Mouse (Mus musculus): ENCODE data around the gene Zswim5. TPM values are rescaled to one million over a fixed set of nuclear protein-coding genes. Genes with fewer than 3 reads are reported as not detected.
A peak's percentile ranks its signal among the peaks of the same experiment; 100 is the strongest.

The Zswim5 gene
- polyA plus RNA-seq, 1 experiment from 2014 or later: 1.6 TPM

DNA sequence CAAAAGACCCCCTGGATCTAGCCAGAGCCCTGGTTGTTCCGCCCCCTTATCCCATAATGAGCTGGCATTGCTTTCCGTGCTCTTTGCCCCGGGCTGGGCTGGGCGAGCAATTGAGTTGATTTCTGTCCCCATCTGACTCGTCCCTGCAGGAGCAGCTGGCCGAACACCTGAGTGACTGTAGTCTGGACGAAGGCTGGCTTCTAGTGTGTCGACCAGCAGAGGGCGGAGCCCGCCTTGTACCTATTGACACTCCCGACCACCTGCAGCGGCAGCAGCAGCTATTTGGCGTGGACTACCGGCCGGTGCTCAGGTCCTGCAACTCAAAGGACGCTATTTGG, 118.6 kb downstream of the Zswim5 start:
- Histone ChIP-seq H3K4me2 (replicated peaks; ENCODE audit: low read depth, low read length) (peak overlapping the region; percentile 98), H3K9me3 (ENCODE audit: low read length) (no peaks in the 10 kb centered on the region), H3K27me3 (ENCODE audit: insufficient read depth, low read length) (no peaks in the 10 kb centered on the region), H3K4me1 (ENCODE audit: insufficient read depth, low read length) (peaks cover 23% of the 10 kb centered on the region), H3K36me3 (ENCODE audit: insufficient read depth, low read length) (peaks cover 12% of the 10 kb centered on the region; the same call in 1 of the 2 replicates), H3K9ac (replicated peaks; ENCODE audit: low read length) (peak overlapping the region; percentile 83), H3K4me3 (ENCODE audit: low read length) (peak overlapping the region; percentile 89), H3K27ac (ENCODE audit: low read length) (peak overlapping the region; percentile 75)
- peak; percentile 28 for ATAC-seq (ENCODE audit: low FRiP score, low TSS enrichment)
- 0% methylated on average over 16 of the region's 16 CpGs for WGBS

DNA sequence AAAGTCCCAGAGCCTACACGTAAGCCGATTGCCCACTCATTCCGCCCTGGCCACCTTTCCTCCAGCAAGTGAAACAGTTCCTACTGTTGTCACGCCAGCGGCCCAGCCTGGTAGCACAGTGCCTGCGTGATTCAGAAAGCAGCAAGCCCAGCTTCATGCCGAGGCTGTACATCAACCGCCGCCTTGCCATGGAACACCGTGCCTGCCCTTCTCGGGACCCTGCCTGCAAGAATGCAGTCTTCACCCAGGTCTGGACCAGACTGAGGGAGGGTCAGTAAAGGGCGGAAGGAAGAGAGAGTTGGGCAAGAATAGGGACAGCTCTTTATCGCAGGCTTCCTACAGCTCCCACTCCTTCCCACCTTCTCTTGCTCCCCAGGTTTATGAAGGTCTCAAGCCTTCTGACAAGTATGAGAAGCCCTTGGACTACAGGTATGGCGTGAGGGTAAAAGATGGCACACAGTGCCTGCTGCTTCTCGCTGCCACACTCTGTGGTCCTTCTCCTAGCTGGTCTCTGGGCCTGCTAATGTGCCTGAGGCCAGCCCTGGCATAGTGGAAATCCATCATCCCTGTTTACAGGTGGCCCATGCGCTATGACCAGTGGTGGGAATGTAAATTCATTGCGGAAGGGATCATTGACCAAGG, 122.5 kb downstream of the Zswim5 start:
- Histone ChIP-seq H3K9ac (replicated peaks; ENCODE audit: low read length) (no peak overlapping the region), H3K9me3 (ENCODE audit: low read length) (no peaks in the 10 kb centered on the region), H3K36me3 (ENCODE audit: insufficient read depth, low read length) (peaks cover 18% of the 10 kb centered on the region; the same call in 1 of the 2 replicates), H3K4me1 (ENCODE audit: insufficient read depth, low read length) (peaks cover 12% of the 10 kb centered on the region), H3K4me3 (ENCODE audit: low read length) (no peak overlapping the region), H3K27ac (ENCODE audit: low read length) (no peak overlapping the region), H3K27me3 (ENCODE audit: insufficient read depth, low read length) (no peaks in the 10 kb centered on the region), H3K4me2 (replicated peaks; ENCODE audit: low read depth, low read length) (no peak overlapping the region)
- 92% methylated on average over 17 of the region's 17 CpGs for WGBS
- no peak for ATAC-seq (ENCODE audit: low FRiP score, low TSS enrichment)

DNA sequence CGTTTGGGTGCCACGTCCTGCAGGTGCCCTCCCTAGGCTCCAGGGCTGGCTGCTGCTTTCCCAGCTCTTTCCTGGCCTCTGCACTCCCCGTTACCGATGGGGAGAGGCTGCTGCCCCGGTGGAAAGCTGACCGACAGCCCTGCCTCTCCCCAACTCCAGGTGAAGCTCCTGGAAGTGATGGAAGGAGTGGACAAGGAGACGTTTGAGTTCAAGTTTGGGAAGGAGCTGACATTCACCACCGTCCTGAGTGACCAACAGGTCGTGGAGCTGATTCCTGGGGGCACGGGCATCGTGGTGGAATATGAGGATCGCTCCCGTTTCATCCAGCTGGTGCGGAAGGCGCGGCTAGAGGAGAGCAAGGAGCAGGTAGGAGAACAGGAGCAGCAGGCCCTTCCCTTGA, 124.8 kb downstream of the Zswim5 start:
- Histone ChIP-seq H3K27me3 (ENCODE audit: insufficient read depth, low read length) (no peaks in the 10 kb centered on the region), H3K4me1 (ENCODE audit: insufficient read depth, low read length) (no peaks in the 10 kb centered on the region), H3K36me3 (ENCODE audit: insufficient read depth, low read length) (peaks cover 18% of the 10 kb centered on the region; the same call in 1 of the 2 replicates), H3K9ac (replicated peaks; ENCODE audit: low read length) (no peak overlapping the region), H3K27ac (ENCODE audit: low read length) (no peak overlapping the region), H3K9me3 (ENCODE audit: low read length) (no peaks in the 10 kb centered on the region), H3K4me2 (replicated peaks; ENCODE audit: low read depth, low read length) (no peak overlapping the region), H3K4me3 (ENCODE audit: low read length) (no peak overlapping the region)
- 93% methylated on average over 16 of the region's 16 CpGs for WGBS
- ATAC-seq (ENCODE audit: low FRiP score, low TSS enrichment): no peak

DNA sequence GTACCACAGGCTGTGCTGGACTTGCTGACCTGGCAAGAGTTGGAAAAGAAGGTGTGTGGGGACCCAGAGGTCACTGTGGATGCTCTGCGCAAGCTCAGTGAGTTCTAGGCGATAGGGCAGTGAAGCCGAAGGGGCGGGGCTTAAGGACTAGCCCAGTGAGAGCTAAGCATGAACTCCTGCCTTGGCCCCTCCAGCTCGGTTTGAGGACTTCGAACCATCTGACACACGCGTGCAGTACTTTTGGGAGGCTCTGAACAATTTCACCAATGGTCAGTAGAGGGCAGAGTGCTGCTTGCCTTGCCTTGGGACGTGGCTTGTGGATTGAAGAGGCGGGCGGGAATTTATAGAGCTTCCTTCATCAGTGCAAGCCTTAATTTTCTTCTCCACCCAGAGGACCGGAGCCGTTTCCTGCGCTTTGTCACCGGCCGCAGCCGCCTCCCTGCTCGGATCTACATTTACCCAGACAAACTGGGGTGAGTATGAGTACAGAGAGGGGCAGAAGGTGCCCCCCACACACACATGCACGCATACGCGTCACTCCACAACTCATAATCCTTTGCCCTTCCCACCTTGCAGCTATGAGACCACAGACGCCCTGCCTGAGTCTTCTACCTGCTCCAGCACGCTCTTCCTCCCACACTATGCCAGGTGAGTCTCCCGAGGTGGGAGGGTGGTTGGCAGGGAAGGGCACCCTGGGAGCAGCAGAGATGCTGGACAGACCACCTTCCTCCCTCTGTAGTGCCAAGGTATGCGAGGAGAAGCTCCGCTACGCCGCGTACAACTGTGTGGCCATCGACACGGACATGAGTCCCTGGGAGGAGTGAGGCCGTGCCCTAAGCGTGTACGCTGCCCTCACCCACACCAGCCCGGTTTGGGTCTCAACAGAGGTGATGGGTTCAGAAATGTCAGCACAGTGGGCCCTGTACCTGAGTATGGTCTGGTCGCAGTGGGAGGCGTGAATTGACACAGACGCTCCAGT, 125.7 kb downstream of the Zswim5 start:
- WGBS: 53% methylated on average over 38 of the region's 38 CpGs
- no peak overlapping the region for H3K4me2 ChIP-seq (replicated peaks; ENCODE audit: low read depth, low read length)
- no peaks in the 10 kb centered on the region for H3K4me1 ChIP-seq (ENCODE audit: insufficient read depth, low read length)
- peak; percentile 77 for ATAC-seq (ENCODE audit: low FRiP score, low TSS enrichment)
- H3K4me3 ChIP-seq (ENCODE audit: low read length): no peak overlapping the region
- no peaks in the 10 kb centered on the region for H3K9me3 ChIP-seq (ENCODE audit: low read length)
- H3K36me3 ChIP-seq (ENCODE audit: insufficient read depth, low read length): peaks cover 18% of the 10 kb centered on the region; the same call in 1 of the 2 replicates
- H3K9ac ChIP-seq (replicated peaks; ENCODE audit: low read length): no peak overlapping the region
- H3K27ac ChIP-seq (ENCODE audit: low read length): no peak overlapping the region
- H3K27me3 ChIP-seq (ENCODE audit: insufficient read depth, low read length): no peaks in the 10 kb centered on the region

DNA sequence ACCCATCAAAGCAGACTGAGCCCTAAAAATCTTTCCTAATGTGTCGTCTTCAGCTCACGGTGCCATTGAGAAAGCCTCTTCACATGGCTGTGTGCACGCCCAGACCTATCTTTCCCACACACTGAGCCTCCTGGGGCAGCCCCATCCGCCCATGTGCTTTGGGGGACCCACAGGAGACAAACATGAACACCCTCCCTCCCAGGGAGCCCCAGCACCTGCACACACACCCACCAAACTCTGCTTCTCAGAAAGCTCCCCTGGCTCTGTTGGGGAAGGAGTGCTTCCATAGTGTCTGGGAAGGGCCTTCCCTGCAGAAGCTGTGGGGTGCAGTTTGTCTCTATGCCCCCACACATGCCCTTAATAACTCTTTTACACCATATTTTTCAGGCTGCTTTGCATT, 127.5 kb downstream of the Zswim5 start:
- Histone ChIP-seq H3K4me3 (ENCODE audit: low read length) (no peak overlapping the region), H3K27me3 (ENCODE audit: insufficient read depth, low read length) (no peaks in the 10 kb centered on the region), H3K9me3 (ENCODE audit: low read length) (no peaks in the 10 kb centered on the region), H3K27ac (ENCODE audit: low read length) (no peak overlapping the region), H3K9ac (replicated peaks; ENCODE audit: low read length) (no peak overlapping the region), H3K4me2 (replicated peaks; ENCODE audit: low read depth, low read length) (no peak overlapping the region), H3K36me3 (ENCODE audit: insufficient read depth, low read length) (peaks cover 15% of the 10 kb centered on the region; the same call in 1 of the 2 replicates), H3K4me1 (ENCODE audit: insufficient read depth, low read length) (no peaks in the 10 kb centered on the region)
- WGBS: 91% methylated on average over 4 of the region's 4 CpGs
- no peak for ATAC-seq (ENCODE audit: low FRiP score, low TSS enrichment)

DNA sequence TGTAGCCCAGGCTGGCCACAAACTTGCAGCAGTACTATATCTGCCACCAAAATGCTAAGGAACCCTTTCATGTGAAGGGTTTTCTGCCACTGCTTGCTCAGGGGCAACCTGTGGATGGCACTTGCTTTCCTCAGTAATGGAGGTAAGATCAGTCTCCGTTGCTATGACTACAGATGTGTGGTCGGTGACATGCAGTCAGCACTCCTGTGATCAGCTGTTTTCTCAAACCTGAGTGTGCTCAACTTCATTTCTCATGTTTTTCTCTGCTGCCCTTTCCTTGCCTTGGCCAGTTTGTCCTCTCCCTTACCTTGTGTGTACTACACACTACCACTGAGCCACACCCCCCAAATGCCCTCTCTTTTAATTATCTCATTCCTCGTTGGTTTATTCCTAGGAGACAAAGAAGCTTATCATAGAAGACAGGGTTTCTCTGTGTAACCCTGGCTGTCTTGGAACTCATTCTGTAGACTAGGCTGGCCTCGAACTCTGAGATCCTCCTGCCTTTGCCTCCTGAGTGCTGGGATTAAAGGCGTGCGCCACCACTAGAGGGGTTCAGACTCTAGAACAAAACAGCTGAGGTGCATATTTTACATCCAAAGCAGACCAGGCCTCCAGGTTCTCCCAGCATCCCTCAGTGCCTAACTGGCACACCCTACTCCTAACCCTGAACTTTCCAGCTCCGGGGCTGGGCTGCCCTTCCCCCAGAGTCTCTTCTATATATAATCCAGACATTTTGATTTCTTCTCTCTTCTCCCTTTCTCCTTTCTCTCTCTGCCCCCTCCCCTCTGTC, 128.6 kb downstream of the Zswim5 start:
- Histone ChIP-seq H3K27ac (ENCODE audit: low read length) (no peak overlapping the region), H3K9me3 (ENCODE audit: low read length) (no peaks in the 10 kb centered on the region), H3K4me2 (replicated peaks; ENCODE audit: low read depth, low read length) (no peak overlapping the region), H3K9ac (replicated peaks; ENCODE audit: low read length) (no peak overlapping the region), H3K36me3 (ENCODE audit: insufficient read depth, low read length) (peaks cover 5% of the 10 kb centered on the region; the same call in 1 of the 2 replicates), H3K4me3 (ENCODE audit: low read length) (no peak overlapping the region), H3K27me3 (ENCODE audit: insufficient read depth, low read length) (no peaks in the 10 kb centered on the region), H3K4me1 (ENCODE audit: insufficient read depth, low read length) (no peaks in the 10 kb centered on the region)
- ATAC-seq (ENCODE audit: low FRiP score, low TSS enrichment): no peak
- WGBS: 67% methylated on average over 7 of the region's 7 CpGs

DNA sequence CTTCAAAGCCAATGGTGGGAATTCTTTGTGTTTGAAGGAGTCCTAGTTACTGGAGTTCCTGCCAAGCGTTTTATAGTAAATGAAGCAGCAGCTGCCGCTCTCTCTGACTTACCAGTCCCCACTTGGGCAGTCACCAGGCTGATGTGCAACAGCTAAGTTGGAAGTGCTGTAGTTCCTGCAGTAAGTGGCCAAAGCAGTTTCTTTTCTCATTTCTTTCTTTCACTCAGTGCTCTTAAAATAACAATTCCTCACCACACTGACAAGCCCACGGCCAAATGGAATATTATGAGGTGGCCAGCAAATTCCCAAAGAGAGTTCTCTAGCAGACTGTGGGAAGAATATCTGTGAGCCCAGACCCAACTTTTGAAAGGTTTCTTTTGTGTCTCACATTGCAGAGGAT, 129.9 kb downstream of the Zswim5 start:
- Histone ChIP-seq H3K27ac (ENCODE audit: low read length) (no peak overlapping the region), H3K27me3 (ENCODE audit: insufficient read depth, low read length) (no peaks in the 10 kb centered on the region)

DNA sequence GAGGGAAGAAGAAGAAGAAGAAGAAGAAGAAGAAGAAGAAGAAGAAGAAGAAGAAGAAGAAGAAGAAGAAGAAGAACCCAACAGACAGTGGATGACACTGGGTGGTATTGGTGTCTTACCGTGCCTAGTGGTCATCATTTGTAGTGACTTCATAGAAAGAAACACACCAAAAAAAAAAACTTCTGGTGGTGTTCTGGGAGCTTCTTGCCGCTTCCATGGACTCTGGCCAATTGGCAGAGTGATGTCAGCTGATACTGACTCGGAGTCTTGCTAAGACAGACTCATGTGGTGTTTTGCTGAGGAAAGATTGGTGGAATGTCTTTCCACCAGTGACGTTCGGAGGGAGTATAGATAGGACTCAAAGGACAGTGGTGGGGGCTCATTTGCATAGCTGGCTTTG, 133.1 kb downstream of the Zswim5 start:
- Histone ChIP-seq H3K9me3 (ENCODE audit: low read length) (no peaks in the 10 kb centered on the region), H3K4me1 (ENCODE audit: insufficient read depth, low read length) (no peaks in the 10 kb centered on the region), H3K27ac (ENCODE audit: low read length) (no peak overlapping the region), H3K4me2 (replicated peaks; ENCODE audit: low read depth, low read length) (no peak overlapping the region), H3K36me3 (ENCODE audit: insufficient read depth, low read length) (no peaks in the 10 kb centered on the region), H3K27me3 (ENCODE audit: insufficient read depth, low read length) (no peaks in the 10 kb centered on the region), H3K4me3 (ENCODE audit: low read length) (no peak overlapping the region), H3K9ac (replicated peaks; ENCODE audit: low read length) (no peak overlapping the region)
- no peak for ATAC-seq (ENCODE audit: low FRiP score, low TSS enrichment)
- 84% methylated on average over 5 of the region's 5 CpGs for WGBS

More for the DNA sequence above, 129.9 kb downstream of the Zswim5 start:
- no peaks in the 10 kb centered on the region for H3K9me3 ChIP-seq (ENCODE audit: low read length)
- H3K9ac ChIP-seq (replicated peaks; ENCODE audit: low read length): no peak overlapping the region
- no peak overlapping the region for H3K4me3 ChIP-seq (ENCODE audit: low read length)
- 70% methylated on average over 3 of the region's 3 CpGs for WGBS
- peaks cover 4% of the 10 kb centered on the region; the same call in 1 of the 2 replicates for H3K36me3 ChIP-seq (ENCODE audit: insufficient read depth, low read length)
- no peaks in the 10 kb centered on the region for H3K4me1 ChIP-seq (ENCODE audit: insufficient read depth, low read length)
- no peak overlapping the region for H3K4me2 ChIP-seq (replicated peaks; ENCODE audit: low read depth, low read length)
- no peak for ATAC-seq (ENCODE audit: low FRiP score, low TSS enrichment)

DNA sequence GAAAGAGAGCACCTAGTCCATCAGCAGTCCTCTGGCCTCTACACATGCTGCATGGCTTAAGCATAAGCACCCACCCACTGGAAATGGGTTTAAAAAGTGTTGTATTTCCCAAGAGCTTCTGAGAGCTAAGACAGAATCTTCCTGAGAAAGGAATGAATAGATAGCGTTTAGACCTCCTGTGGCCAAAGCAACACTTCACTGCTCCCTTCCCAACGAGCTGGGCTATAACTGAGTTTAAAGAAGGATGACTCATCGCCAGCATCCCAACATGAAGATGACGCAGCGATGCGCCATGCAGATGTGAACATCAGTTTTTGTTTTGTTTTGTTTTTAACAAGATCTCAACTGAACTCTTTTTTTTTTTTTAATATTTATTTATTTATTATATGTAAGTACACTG, 136.4 kb downstream of the Zswim5 start:
- Histone ChIP-seq H3K4me2 (replicated peaks; ENCODE audit: low read depth, low read length) (no peak overlapping the region), H3K36me3 (ENCODE audit: insufficient read depth, low read length) (no peaks in the 10 kb centered on the region), H3K9me3 (ENCODE audit: low read length) (no peaks in the 10 kb centered on the region), H3K9ac (replicated peaks; ENCODE audit: low read length) (no peak overlapping the region), H3K4me1 (ENCODE audit: insufficient read depth, low read length) (no peaks in the 10 kb centered on the region), H3K27ac (ENCODE audit: low read length) (no peak overlapping the region), H3K27me3 (ENCODE audit: insufficient read depth, low read length) (no peaks in the 10 kb centered on the region), H3K4me3 (ENCODE audit: low read length) (no peak overlapping the region)
- ATAC-seq (ENCODE audit: low FRiP score, low TSS enrichment): no peak
- 86% methylated on average over 6 of the region's 6 CpGs for WGBS

All from kidney, embryonic 16.5 days (tissue).